Mouse (Mus musculus) liver, adult 2 months (tissue): ENCODE data around the gene Scgb1a1. TPM values are rescaled to one million over a fixed set of nuclear protein-coding genes. Genes with fewer than 3 reads are reported as not detected.

Source experiments
- DNase-seq: peaks from one replicate; pipeline ENCODE4 v3.0.0-alpha.2; 2011; ENCODE audit warnings: low read depth, low spot score; ENCODE audit errors: extremely low read depth
- H3K27ac ChIP-seq: fragments of 200-500 bp; replicated peaks from 2 replicates; pipeline ENCODE4 v1.5.1; 2012; ENCODE audit warnings: low read depth, mild to moderate bottlenecking, control low read depth, inconsistent platforms, low read length; ENCODE audit not compliant: insufficient read depth
- H3K27me3 ChIP-seq: fragments of 200-500 bp; 2 replicates; pipeline ENCODE4 v1.6.1; 2012; ENCODE audit warnings: mild to moderate bottlenecking, moderate library complexity, low read length, inconsistent platforms; ENCODE audit not compliant: control insufficient read depth, insufficient read depth
- H3K36me3 ChIP-seq: fragments of 200-500 bp; 2 replicates; pipeline ENCODE4 v1.6.1; 2012; ENCODE audit warnings: low read length, inconsistent platforms; ENCODE audit not compliant: control insufficient read depth, insufficient read depth
- H3K4me1 ChIP-seq: fragments of 200-500 bp; 2 replicates; pipeline ENCODE4 v1.6.1; 2011; ENCODE audit warnings: low read length; ENCODE audit not compliant: control insufficient read depth, insufficient read depth
- H3K4me3 ChIP-seq: fragments of 200-500 bp; 2 replicates; pipeline ENCODE4 v1.5.1; 2011; ENCODE audit warnings: low read depth, mild to moderate bottlenecking, control low read depth, low read length, moderate library complexity; ENCODE audit not compliant: insufficient read depth
- H3K79me2 ChIP-seq: fragments of 200-500 bp; 2 replicates; pipeline ENCODE4 v1.6.1; 2012; ENCODE audit warnings: inconsistent platforms, mild to moderate bottlenecking, low read length, moderate library complexity; ENCODE audit not compliant: control insufficient read depth, insufficient read depth
- H3K9ac ChIP-seq: fragments of 200-500 bp; 2 replicates; pipeline ENCODE4 v1.6.1; 2012; ENCODE audit warnings: low read depth, mild to moderate bottlenecking, control low read depth, inconsistent platforms, low read length
- CTCF ChIP-seq: fragments of 200-500 bp; IDR thresholded peaks from 2 replicates; pipeline ENCODE4 v1.5.1; 2011; ENCODE audit warnings: low read depth, low read length, control low read depth
- POLR2A ChIP-seq: fragments of 200-500 bp; IDR thresholded peaks from 2 replicates; pipeline ENCODE4 v1.6.1; 2011; ENCODE audit warnings: low read length, control low read depth; ENCODE audit not compliant: insufficient read depth; ENCODE audit errors: extremely low read depth
- WGBS: fragments of 180-500 bp; shearing (Covaris S2); methylation state at CpG from one replicate; pipeline ENCODE4 v1.1.7; 2018; 5-methylcytosine and 5-hydroxymethylcytosine counted together
- polyA plus RNA-seq: library from polyadenylated mRNA; depleted of rRNA; stranded (reverse); fragments of >200 nt; gene quantifications from 2 replicates; pipeline ENCODE4 v1.2.3, GENCODE M21; 2012
- total RNA-seq: library from RNA; depleted of rRNA; stranded (reverse); fragments of >200 nt; gene quantifications from 2 replicates; pipeline ENCODE4 v1.2.3, GENCODE M21; 2014

Gene Scgb1a1
- total and polyA plus RNA-seq, 2 experiments: 1.4 TPM; not detected in 1

GRCm38 (mm10) chr19:9112043-9112442 lies 24.3 kb upstream of the Scgb1a1 start:
- no peak for DNase-seq
- WGBS: 83% methylated on average over 8 of the region's 8 CpGs
- H3K9ac ChIP-seq: no peak overlapping the region
- H3K4me3 ChIP-seq: no peak overlapping the region
- H3K4me1 ChIP-seq: 0 out of 2 replicates have a peak, but pooled peaks cover 2% of the 10 kb centered on the region
- H3K27ac ChIP-seq: no peak overlapping the region
- TF ChIP-seq POLR2A (no peak), CTCF (no peak)
- H3K79me2 ChIP-seq: no peaks in the 10 kb centered on the region
- H3K27me3 ChIP-seq: no peaks in the 10 kb centered on the region
- H3K36me3 ChIP-seq: no peaks in the 10 kb centered on the region

- WGBS: 51% methylated on average over 4 of the region's 4 CpGs
- DNase-seq: peak; percentile 62
- Histone ChIP-seq H3K36me3 (no peaks in the 10 kb centered on the region), H3K4me1 (peaks cover 5% of the 10 kb centered on the region; the same call in 1 of the 2 replicates), H3K27me3 (no peaks in the 10 kb centered on the region), H3K9ac (no peak overlapping the region), H3K4me3 (no peak overlapping the region), H3K27ac (no peak overlapping the region), H3K79me2 (no peaks in the 10 kb centered on the region)
- TF ChIP-seq POLR2A: no peak
- TF ChIP-seq CTCF: peak; percentile 20; the same call in 1 of the 2 replicates
Measured at GRCm38 (mm10) chr19:9110182-9110869, 22.6 kb upstream of the Scgb1a1 start.

- no peak for DNase-seq
- 81% methylated on average over 1 of the region's 1 CpGs for WGBS
- Histone ChIP-seq H3K9ac (no peak overlapping the region), H3K79me2 (no peaks in the 10 kb centered on the region), H3K4me1 (peaks cover 5% of the 10 kb centered on the region; the same call in 1 of the 2 replicates), H3K27ac (no peak overlapping the region), H3K27me3 (no peaks in the 10 kb centered on the region), H3K36me3 (no peaks in the 10 kb centered on the region), H3K4me3 (no peak overlapping the region)
- TF ChIP-seq CTCF (no peak), POLR2A (no peak)
Measured at GRCm38 (mm10) chr19:9108536-9108935, 20.8 kb upstream of the Scgb1a1 start.

GRCm38 (mm10) chr19:9107379-9107755 lies 19.6 kb upstream of the Scgb1a1 start:
- H3K9ac ChIP-seq: no peak overlapping the region
- peak; percentile 63 for DNase-seq
- H3K4me1 ChIP-seq: peaks cover 5% of the 10 kb centered on the region; the same call in 1 of the 2 replicates
- H3K36me3 ChIP-seq: no peaks in the 10 kb centered on the region
- H3K79me2 ChIP-seq: no peaks in the 10 kb centered on the region
- no peak overlapping the region for H3K4me3 ChIP-seq
- TF ChIP-seq POLR2A (no peak), CTCF (no peak)
- H3K27me3 ChIP-seq: no peaks in the 10 kb centered on the region
- WGBS: 20% methylated on average over 1 of the region's 1 CpGs
- H3K27ac ChIP-seq: no peak overlapping the region

GRCm38 (mm10) chr19:9106751-9107378 lies 19.1 kb upstream of the Scgb1a1 start:
- no peaks in the 10 kb centered on the region for H3K27me3 ChIP-seq
- no peaks in the 10 kb centered on the region for H3K79me2 ChIP-seq
- 34% methylated on average over 4 of the region's 4 CpGs for WGBS
- H3K4me3 ChIP-seq: no peak overlapping the region
- no peak overlapping the region for H3K27ac ChIP-seq
- peak; percentile 73 for DNase-seq
- peaks cover 5% of the 10 kb centered on the region; the same call in 1 of the 2 replicates for H3K4me1 ChIP-seq
- TF ChIP-seq CTCF (no peak), POLR2A (no peak)
- H3K36me3 ChIP-seq: no peaks in the 10 kb centered on the region
- H3K9ac ChIP-seq: no peak overlapping the region

- no peaks in the 10 kb centered on the region for H3K36me3 ChIP-seq
- H3K4me1 ChIP-seq: peaks cover 5% of the 10 kb centered on the region; the same call in 1 of the 2 replicates
- no peak overlapping the region for H3K9ac ChIP-seq
- no peak for DNase-seq
- H3K27ac ChIP-seq: no peak overlapping the region
- no peaks in the 10 kb centered on the region for H3K27me3 ChIP-seq
- WGBS: 88% methylated on average over 5 of the region's 5 CpGs
- TF ChIP-seq POLR2A (no peak), CTCF (no peak)
- no peak overlapping the region for H3K4me3 ChIP-seq
- no peaks in the 10 kb centered on the region for H3K79me2 ChIP-seq
Measured at GRCm38 (mm10) chr19:9106096-9106495, 18.3 kb upstream of the Scgb1a1 start.
